Mouse (Mus musculus): ENCODE results near the gene Tagap1. TPM values are rescaled to one million over a fixed set of nuclear protein-coding genes. Genes with fewer than 3 reads are reported as not detected.
"Not testable (repeated sequence)": the region's sequence is repeated elsewhere in the genome, so short reads cannot be mapped to it uniquely, and the experiment has no call there.

Gene Tagap1
- polyA plus RNA-seq, 1 experiment from 2014 or later = 53.2 TPM

DNA sequence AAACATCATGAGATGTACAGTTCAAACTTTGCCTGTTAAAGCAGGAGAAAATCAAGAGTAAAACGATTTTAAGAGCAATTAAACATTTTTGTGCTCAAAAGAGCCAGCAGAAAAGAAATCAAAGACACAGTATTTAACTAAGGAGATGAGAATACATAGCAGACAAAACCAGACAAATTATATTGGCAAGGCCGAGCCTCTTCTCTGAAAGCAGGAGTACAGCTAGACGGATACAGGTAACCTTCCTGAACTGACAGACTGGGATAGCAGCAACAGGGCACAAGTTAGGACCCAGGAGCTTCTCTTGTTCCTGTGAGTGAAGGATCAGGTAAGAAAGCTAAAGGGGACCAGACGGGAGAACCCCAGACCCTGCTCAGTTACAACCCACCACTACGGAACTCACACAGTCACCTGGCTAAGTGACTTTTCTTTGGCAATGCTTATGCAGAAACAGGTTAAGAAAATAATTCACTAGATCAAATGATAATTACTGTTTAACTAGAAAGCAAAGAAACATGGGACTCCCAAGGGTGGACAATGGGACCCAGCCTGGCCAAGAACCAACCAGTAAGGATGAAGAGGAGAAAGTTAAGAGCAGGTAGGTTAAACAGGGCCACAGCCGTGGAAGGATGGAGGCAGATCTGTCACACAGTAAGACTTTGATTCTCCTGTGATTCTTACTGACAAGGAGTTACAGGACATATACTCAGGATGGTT lies 1.3 kb downstream of the Tagap1 start:
- H3K9me3 ChIP-seq; H3K27me3 ChIP-seq; H3K27ac ChIP-seq; H3K36me3 ChIP-seq (replicated peaks); ATAC-seq (ENCODE audit: low FRiP score); H3K9ac ChIP-seq; H3K4me1 ChIP-seq: not testable (repeated sequence)
- H3K4me2 ChIP-seq = peak overlapping the region; percentile 51
- 66% methylated on average over 5 of the region's 6 CpGs for whole genome bisulfite sequencing
- peak overlapping the region; percentile 55 for H3K4me3 ChIP-seq (replicated peaks)

DNA sequence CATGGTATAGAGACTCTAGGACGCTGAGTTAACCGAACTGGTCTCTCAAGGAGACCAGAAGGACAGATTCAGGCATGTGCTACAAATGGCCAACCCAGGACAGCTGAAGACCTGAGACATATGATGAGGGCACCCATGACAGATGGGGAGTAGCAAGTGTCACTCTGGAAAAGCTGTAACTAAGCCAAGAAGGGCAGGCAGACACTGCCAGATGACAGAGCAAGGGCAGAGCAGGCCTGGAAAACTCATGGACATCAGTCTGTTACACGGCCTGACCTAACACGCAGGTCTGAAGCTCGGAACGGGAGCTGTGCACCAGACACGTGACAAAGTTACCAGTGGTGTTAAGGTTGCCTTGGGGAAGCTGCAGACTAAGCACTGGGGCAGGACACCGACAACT lies 2.1 kb downstream of the Tagap1 start:
- not testable (repeated sequence) for H3K4me1 ChIP-seq; ATAC-seq (ENCODE audit: low FRiP score); H3K36me3 ChIP-seq (replicated peaks); H3K4me2 ChIP-seq; H3K9me3 ChIP-seq; H3K27me3 ChIP-seq; H3K9ac ChIP-seq; H3K4me3 ChIP-seq (replicated peaks); H3K27ac ChIP-seq
- WGBS = 93% methylated on average over 7 of the region's 8 CpGs

DNA sequence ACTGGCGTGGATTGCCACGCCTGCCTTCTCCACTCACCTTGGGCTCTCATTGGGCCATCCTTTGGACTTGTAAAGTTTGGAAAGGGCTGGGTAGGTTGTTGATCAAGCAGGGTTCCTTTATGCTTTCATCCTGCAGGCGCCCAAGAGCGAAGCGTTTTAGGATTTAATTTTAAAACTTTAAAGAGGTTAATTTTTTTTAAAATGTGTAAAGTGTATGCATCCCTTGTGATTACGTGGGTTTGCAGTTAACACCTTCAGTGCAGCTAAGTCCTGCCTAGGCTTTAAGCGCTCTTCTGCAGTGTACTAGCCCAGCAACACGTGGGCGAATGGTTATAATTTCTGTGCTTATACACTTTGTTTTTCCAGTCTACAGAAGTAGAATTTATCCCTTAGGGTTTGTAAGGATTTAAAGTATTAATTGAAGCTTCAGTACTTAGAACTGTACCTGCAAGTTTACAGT lies 12.2 kb downstream of the Tagap1 start:
- Histone ChIP-seq H3K4me3 (replicated peaks) (peak overlapping the region; percentile 58), H3K9ac (peak overlapping the region; percentile 56), H3K4me2 (peak overlapping the region; percentile 66), H3K27ac (peak overlapping the region; percentile 81)
- H3K9me3 ChIP-seq; H3K27me3 ChIP-seq; H3K36me3 ChIP-seq (replicated peaks); H3K4me1 ChIP-seq: not testable (repeated sequence)
- ATAC-seq (ENCODE audit: low FRiP score) = peak; percentile 37; the same call in 1 of the 2 replicates
- 17% methylated on average over 9 of the region's 9 CpGs for WGBS

DNA sequence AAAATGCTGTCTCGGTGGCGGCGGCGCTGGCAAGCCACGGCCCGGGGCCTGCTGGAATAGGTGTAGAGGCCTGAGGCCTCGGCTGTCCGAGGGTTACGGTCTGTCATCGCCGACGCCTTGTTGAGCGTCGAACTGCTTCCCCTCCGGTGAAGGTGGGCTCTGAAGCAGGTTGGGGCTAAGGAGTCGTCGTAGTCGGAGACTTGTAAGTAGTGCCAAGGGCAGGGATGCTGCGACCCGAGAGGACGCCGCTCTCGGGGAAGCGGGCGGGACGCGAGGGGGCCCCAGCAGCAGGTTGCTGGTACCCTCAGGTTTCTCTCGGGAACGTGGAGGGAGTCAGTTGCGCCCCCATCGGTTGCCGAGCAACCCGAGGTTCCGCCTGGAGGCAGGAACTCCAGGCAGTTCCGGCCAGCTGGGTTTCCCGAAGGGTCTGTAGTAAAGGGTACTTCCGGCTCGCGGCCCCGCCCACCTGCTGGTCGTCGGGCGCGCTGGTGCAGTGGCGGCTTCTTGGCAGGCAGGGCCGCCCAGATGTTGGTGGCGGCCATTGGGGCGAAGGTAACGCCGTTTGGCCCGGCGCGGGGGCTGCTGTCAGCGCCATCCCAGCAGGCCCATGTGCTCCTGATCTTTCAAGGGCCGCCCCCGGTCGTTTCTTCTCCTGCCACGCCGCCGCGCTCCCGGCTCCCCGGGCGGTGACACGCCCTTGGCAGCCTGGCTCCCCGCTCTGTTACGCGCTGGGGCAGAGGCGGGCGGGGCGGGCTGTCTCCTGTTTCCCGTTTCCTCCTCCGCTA lies 12.8 kb downstream of the Tagap1 start, which contains the start of gene Rsph3b:
Gene Rsph3b (minus strand): TSS at position 699 of the 785 bp plus-strand sequence.
- peak within 1 kb of the TSS; percentile 66 for H3K4me2 ChIP-seq
- H3K27me3 ChIP-seq; H3K9me3 ChIP-seq; H3K36me3 ChIP-seq (replicated peaks); H3K4me1 ChIP-seq: not testable (repeated sequence)
- H3K9ac ChIP-seq = peak within 1 kb of the TSS; percentile 56
- peak within 1 kb of the TSS; percentile 81 for H3K27ac ChIP-seq
- peak within 1 kb of the TSS; percentile 58 for H3K4me3 ChIP-seq (replicated peaks)
- peak; percentile 97 for ATAC-seq (ENCODE audit: low FRiP score)
- under 1% methylated on average over 70 of the region's 73 CpGs for WGBS

DNA sequence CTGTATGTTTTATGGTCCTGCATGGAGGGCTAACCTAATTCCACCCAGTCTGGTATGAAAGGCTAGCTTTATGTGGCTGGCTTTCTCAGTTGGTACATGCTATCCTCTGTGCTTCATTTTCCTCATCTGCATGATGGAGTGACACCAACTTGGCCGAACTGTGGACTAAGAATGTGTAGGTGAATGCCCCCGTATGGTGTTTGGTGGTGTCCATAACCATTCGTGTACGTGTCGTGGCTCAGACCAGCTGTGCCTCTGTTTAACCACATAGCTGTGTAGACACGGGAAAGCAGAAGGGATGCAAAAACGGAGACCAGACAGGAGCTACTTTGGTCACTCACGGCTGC lies 13.3 kb downstream of the Tagap1 start:
- H3K4me1 ChIP-seq; H3K27ac ChIP-seq; H3K9me3 ChIP-seq; H3K27me3 ChIP-seq; H3K36me3 ChIP-seq (replicated peaks); H3K9ac ChIP-seq: not testable (repeated sequence)
- ATAC-seq (ENCODE audit: low FRiP score) = peak; percentile 18; the same call in 1 of the 2 replicates
- Histone ChIP-seq H3K4me2 (peak overlapping the region; percentile 66), H3K4me3 (replicated peaks) (peak overlapping the region; percentile 58)
- whole genome bisulfite sequencing = no CpG with 5 or more reads among the region's 8 CpGs

DNA sequence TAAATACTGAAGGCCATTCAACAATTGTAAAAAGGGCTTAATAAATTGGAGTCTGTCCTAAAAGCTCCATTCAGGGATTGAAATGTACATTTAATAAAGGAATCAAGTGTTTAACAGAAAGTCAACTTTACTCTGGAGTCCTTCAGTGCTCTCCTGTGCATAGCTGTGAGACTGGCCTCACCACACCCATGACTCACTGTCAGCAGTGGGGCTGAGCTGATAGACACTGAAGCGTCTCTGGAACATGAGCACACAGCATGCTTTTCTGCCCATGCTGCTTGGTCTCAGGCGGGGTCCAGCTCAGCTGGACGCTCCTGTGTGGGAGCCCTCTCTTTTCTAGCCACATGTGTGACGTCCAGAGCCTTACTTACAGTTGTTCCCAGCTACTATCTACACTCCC lies 18.4 kb downstream of the Tagap1 start:
- WGBS = no CpG with 5 or more reads among the region's 4 CpGs
- ATAC-seq (ENCODE audit: low FRiP score) = not testable (repeated sequence)

DNA sequence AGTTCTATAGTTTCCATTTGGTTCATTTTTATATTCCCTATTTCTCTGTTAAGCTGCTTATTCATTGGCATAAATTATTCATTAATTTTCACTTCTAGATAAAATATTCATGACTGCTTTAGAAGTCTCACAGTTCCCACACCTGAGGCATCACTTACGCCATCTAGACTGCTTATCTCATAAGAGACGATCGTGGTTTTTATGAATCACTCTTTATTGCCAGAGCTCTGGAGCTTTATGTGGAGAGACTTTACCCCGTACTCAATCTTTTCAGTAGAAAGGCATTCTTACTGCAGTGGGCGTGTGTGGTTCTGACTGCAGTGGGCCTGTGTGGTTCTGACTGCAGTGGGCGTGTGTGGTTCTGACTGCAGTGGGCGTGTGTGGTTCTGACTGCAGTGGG lies 29.3 kb downstream of the Tagap1 start:
- H3K9me3 ChIP-seq; H3K27me3 ChIP-seq; H3K4me3 ChIP-seq (replicated peaks); H3K36me3 ChIP-seq (replicated peaks); H3K9ac ChIP-seq; H3K4me2 ChIP-seq; H3K27ac ChIP-seq; ATAC-seq (ENCODE audit: low FRiP score); H3K4me1 ChIP-seq: not testable (repeated sequence)
- 93% methylated on average over 7 of the region's 7 CpGs for WGBS

More for the DNA sequence above, 18.4 kb downstream of the Tagap1 start:
- H3K27me3 ChIP-seq; H3K4me2 ChIP-seq; H3K36me3 ChIP-seq (replicated peaks); H3K27ac ChIP-seq; H3K9me3 ChIP-seq; H3K9ac ChIP-seq; H3K4me3 ChIP-seq (replicated peaks); H3K4me1 ChIP-seq: not testable (repeated sequence)

DNA sequence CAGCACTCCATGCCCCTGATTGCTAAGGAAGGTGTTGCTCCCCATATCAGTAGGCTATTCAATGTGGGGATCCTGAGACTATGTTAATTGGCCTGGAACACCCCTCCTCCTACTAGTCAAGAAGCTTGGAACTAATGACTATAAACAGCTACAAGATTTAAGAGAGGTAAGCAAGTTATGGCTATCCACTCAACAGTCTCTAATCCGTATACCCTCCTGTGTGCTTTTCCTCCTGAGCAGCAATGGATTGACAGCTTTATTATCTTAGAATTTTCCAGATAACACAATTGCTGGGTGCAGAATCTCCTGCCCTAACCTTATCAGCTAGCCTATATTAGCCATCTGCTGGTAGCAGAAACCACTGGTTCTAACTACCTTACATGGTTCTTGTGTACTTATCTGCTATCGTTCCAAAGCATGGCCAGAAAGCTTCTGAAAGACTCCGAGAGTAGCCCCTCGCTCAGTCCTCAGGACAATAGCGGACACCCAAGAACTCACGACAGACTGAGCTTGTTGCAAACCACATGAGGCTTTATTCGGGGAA lies 40.5 kb downstream of the Tagap1 start:
- H3K27me3 ChIP-seq; H3K36me3 ChIP-seq (replicated peaks); H3K4me2 ChIP-seq; H3K9me3 ChIP-seq; H3K27ac ChIP-seq; H3K4me1 ChIP-seq; H3K9ac ChIP-seq; H3K4me3 ChIP-seq (replicated peaks); ATAC-seq (ENCODE audit: low FRiP score): not testable (repeated sequence)
- 89% methylated on average over 7 of the region's 7 CpGs for WGBS

DNA sequence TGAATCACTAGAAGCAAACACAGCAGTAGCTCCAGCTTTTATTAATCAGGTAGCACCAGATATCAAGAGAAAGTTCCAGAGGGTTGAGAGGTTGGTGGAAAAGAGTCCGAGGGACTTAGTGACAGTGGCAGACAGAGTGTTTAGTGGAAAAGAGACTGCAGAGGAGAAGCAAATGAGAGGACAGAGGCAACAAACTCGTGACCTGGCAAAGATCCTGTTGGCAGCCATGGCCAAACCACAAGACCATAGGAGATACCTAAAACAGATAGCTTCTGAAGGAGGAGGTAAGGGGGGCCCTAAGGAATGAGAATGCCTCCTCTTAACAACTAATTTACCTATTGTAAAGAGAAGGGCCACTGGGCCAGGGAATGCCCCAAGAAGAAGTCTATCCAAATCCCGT lies 41.6 kb downstream of the Tagap1 start:
- not testable (repeated sequence) for H3K9me3 ChIP-seq; H3K4me3 ChIP-seq (replicated peaks); H3K36me3 ChIP-seq (replicated peaks); H3K4me1 ChIP-seq; H3K9ac ChIP-seq; ATAC-seq (ENCODE audit: low FRiP score); H3K27ac ChIP-seq; H3K4me2 ChIP-seq; H3K27me3 ChIP-seq
- 92% methylated on average over 3 of the region's 3 CpGs for WGBS

DNA sequence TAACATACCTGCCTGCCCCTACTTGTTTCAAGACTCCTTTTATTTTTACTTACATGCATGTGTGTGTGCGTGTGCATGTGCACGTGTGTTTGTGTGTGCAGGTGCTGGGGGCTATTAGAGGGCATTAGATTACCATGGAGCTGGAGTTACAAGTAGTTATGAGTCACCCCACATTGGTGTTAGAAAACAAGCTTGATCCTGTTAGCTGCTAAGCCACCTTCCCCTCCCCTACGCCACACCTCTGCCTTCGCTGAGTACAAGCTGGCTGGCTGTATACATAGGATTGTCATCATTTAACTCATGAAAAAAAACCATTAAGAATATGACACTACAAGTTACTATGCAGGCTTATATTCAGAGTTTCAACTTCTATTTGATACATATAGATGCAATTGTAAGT lies 45.7 kb downstream of the Tagap1 start:
- WGBS = 97% methylated on average over 3 of the region's 4 CpGs
- not testable (repeated sequence) for H3K9me3 ChIP-seq; ATAC-seq (ENCODE audit: low FRiP score); H3K4me1 ChIP-seq; H3K27ac ChIP-seq; H3K36me3 ChIP-seq (replicated peaks); H3K4me2 ChIP-seq; H3K4me3 ChIP-seq (replicated peaks); H3K27me3 ChIP-seq; H3K9ac ChIP-seq

DNA sequence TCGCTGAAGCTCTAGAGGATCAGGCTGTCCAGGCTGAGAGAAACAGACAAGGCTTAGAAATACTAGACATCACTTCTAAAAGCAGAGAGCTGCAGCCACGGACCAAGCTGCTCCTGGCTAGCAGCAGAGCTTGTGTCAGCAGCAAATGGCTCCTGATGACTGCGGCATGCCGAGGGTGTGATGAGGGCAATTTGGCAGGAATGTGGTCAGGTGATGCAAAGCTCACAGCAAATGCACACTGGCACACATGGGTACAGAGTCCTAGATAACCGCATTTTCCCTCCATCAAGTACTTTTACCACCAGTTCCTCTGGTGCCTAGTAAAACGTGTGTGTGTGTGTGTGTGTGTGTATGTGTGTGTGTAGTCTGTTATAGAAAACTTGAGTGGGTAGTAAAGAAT lies 46.9 kb downstream of the Tagap1 start:
- not testable (repeated sequence) for H3K9me3 ChIP-seq; H3K27me3 ChIP-seq; H3K4me3 ChIP-seq (replicated peaks); ATAC-seq (ENCODE audit: low FRiP score); H3K4me1 ChIP-seq; H3K36me3 ChIP-seq (replicated peaks); H3K4me2 ChIP-seq; H3K27ac ChIP-seq; H3K9ac ChIP-seq
- 93% methylated on average over 2 of the region's 6 CpGs for WGBS

Measured in forebrain, embryonic 12.5 days (tissue).